Mouse (Mus musculus) kidney, adult 18-20 months (tissue): ENCODE data around the gene Pth1r.

Experiments
- DNase-seq: peaks from one replicate; pipeline ENCODE4 v3.0.0; 2021

Pth1r gene

GRCm38 (mm10) chr9:110680736-110681507, 66.0 kb downstream of the Pth1r start:
- DNase-seq, result no peak

GRCm38 (mm10) chr9:110678886-110679285, 68.1 kb downstream of the Pth1r start:
- DNase-seq, result no peak

- DNase-seq, result no peak
These were observed 70.4 kb downstream of the Pth1r start for GRCm38 (mm10) chr9:110676492-110676911.

GRCm38 (mm10) chr9:110673107-110673752, 73.7 kb downstream of the Pth1r start:
- no peak for DNase-seq

GRCm38 (mm10) chr9:110672462-110673106, 74.4 kb downstream of the Pth1r start:
- peak; percentile 69 for DNase-seq
